Mouse (Mus musculus) testis, postnatal 14 days (tissue): Measurements from ENCODE around the gene Timp2.
"Not testable (repeated sequence)": the region's sequence is repeated elsewhere in the genome, so short reads cannot be mapped to it uniquely, and the experiment has no call there.

ENCODE experiments used
- DNase-seq: peaks from one replicate; pipeline ENCODE4 v3.0.0; 2021; ENCODE audit warnings: low spot score

Gene Timp2

DNA sequence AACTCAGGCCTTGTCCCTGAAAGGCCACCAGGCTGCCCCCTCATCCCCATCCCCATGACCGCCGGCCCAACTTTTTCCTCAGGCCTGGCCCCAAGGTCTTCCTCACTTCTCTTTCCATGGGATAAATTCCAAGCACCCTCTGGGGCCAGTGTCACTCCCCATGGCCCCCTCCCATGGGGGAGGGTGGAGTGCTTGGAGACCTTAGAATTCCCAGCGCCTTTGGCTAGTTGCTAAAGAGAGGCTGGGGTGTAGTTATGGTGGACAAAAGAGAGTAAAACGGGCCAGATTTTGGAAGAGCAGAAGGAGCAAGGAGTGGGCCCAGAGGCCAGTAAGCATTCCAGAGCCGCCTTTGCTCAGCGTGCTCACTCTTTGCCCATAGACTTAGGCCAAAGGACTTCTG, at the start of gene Timp2:
Gene Timp2, minus strand, starts transcription at position 101 of the 400 bp plus-strand sequence.
- DNase-seq = no peak

DNA sequence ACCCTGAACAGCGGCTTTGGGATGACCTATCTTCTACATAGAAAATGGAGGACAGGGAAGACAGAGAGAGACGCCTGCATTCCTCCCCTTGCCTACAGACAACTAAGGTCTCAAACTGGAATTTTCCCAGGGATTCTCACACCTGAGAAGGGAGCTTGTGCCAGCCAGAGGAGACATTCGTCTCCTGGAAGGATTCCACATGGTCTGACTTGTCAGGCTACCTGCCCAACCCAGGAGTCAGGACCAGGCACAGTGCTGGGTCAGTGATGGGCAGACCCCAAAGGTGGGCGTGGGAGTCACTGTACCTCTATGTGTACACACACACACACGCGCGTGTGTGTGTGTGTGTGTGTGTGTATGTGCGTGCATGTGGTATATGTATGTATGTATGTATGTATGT, 49.8 kb upstream of the Timp2 start:
- DNase-seq = no peak

DNA sequence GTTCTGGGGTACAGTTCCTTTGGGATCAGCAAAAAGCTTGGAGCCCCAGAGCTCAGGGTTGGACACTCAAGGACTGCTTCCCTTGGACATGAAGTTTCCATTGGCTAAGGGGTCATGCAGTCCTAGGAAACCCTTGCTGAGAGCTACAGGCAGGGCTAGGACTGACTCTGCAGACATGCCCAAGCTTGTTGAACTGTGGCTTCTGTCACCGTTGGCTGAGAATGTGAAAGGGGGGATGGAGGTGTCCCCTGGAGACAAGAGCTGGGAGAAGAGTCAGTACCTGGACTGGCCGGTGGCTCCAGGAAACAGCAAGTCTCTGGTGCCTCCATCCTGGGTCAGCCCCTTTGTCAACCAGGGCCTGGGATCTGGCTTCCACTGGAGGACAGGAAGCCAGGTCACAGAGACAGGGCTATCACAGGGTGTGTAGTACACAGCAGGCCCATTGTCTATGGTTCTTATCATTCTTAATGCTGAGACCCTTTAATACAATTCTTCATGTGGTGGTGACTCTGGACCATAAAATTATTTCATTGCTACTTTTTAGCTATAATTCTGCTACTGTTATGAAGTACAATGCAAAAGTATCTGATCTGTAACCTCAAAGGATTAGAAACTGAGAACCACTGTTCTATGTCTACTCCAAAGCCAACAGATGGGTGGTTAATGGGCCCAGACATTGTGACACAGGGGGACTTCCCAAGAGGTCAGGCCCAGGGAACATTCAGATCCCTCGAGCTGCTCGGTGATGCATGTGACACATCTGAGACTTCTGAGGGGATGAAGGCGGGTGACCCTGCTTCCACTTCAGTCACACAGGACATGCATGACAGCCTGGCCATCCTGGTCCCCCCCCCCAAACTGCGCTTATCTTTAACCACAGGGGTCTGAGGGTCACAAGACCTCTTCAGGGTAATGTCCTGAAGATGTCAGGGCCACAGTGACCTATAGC, 48.7 kb upstream of the Timp2 start:
- no peak for DNase-seq

DNA sequence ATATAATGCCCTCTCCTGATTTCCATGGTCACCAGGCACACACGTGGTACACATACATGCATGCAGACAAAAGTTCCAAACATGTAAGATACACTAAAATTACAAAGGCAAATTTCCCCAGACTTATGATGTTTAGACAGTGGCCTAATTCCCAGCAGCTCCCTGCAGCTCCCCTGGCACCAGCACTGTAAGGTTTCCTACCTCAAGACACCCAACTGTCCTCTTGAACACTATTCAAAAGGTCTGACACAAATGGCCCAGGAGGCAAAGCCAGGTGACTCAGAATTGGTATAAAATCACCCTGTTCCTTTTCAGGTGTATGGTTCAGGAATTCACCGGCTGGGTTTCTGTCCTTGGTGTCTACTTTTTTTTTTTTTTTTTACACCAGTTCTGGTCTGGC, 47.6 kb upstream of the Timp2 start:
- DNase-seq = no peak

DNA sequence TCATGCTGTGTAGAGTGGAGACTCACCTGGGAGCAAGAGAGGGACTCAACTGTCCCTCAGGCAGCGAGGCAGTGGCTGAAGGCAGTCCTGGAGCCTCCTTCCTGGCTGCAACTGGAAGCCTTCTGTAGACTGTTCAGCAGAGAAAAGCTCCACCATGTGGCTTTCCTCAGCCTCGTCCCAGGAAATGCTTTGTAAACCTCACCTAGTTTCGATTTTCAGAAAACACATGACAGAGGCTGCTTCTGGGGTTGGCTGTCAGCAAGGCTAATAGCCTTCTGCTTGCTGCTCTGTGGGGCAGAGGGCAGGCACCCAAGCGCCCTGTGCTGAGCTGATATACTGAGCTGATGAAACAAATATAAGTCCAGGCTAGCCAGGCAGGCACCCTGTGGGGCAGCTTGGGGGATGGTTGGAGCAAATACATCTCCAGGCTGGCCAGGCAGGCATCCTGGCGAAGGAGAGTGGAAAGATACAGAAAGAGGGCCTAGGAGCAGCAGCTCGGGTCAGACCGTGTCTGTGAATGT, 46.3 kb upstream of the Timp2 start, which contains the start of gene Lgals3bp:
Gene Lgals3bp, minus strand, starts transcription at position 333 of the 521 bp plus-strand sequence.
- DNase-seq = no peak

DNA sequence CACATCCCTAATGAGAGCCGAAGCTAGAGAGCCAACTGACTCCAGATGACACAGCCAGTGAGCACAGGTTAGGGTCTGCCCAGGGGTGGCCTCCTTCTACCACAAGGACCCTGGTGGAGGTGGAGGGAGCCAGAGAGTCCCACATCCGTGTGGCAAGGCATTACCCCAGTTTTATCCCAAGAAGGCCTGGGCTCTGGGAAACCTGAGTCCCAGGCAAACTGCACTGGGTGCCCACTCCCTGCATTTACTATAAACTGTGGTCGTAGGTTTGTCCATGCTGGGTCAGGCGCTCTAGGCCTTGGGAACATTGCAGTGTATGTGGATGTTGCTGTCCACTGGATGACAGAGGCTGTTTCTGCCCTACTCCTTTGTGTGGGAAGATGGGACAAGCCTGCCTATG, 45.7 kb upstream of the Timp2 start:
- DNase-seq = no peak

DNA sequence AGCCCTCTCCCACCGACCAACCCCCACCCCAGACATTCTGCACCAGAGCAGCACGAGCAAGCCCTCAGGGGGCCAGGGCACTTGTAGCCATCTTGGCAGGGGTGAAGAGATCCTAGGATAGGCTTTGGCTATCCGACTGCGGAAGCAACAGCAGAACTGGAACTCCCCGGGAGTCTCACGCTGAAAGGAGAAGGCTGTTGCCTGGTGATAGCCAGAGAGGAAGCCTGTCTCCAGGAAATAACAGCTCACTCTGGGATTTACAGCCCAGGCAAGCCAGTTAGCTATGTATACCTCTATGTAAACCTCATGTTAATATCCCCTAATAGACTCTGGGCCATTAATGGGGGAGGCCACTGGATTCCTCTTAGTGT, 45.0 kb upstream of the Timp2 start:
- DNase-seq = no peak

DNA sequence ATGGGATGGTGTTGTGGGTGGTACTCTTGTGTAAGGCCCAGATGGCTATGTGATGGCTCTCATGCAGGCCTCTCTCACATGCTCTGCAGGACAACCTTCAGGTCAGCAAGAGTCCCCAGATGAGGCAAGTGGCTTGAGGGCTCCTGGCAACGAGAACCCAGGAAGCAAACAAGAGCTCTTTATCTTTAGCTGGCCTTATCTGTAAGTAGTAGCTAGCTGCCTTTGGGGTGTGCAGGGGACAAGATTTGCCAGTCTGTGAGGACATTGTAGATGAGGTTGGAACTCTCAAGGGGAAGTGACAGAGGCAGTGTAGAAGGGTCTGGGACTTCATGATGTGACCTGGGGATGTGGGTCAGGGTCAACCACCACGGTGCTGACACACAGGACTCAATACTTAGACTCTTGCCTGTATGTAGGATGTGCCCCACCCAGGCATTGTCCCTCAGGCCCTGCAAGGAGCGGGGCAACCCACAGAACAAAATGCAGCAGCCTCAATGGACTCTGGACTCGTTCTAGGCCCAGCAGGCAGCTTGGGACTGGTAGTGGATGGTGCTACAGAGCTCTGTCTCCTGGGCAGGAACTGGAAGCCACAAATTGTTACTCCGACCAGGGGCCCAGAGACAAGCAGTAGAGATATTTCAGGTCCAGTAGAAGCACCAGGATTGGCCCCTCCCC, 44.5 kb upstream of the Timp2 start:
- no peak for DNase-seq

DNA sequence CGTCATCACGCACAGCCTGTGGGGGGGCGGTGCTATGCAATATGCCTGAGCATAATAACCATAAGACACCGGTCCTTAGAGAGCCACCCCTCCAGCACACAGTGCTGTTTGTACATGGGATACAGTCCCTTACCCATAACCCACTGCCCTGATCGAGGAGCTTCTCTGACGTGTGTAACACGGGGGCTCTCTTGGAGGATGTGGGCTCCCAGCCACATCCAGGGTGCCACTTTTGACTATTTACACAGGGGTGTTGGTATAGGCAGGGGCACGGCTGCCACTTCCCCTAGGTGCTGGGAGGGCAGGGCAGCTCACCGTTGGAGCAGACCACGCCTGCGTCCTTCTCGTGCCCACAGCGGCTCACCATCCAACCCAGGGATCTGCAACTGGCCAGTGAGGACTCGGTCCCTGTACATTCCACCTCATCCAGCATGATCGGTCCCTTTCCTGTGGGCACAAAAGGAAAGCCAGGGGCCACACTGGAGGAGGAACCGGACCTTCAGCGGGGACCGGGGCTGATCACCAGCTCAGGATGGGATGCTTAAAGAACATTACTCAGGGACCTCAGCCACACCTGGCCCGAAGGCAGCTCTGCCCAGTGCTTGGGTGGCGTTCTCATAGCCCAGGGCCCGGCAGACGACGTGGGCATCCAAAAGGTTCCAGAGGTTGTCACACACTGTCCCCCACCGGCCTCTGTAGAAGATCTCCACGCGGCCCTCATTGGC, 42.4 kb upstream of the Timp2 start:
- DNase-seq = no peak

DNA sequence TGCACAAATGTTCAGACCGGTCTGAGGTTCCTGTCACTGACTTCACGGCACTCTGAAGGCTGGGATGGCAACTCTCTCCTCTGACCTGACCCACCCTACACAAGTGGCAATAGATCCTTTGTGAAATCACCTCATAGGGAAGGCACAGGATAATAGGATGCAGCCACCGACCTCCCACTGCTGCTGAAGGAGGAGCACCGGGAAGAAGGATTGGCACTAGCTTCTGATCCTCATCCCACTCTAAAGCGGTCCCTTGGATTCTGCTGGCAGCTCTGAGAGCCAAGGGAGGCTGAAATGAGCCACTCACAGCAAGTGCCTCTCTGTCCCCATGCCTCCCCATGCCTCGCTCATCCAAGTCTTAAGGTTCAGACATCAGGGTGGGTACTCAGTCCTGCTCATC, 39.0 kb upstream of the Timp2 start:
- no peak for DNase-seq

DNA sequence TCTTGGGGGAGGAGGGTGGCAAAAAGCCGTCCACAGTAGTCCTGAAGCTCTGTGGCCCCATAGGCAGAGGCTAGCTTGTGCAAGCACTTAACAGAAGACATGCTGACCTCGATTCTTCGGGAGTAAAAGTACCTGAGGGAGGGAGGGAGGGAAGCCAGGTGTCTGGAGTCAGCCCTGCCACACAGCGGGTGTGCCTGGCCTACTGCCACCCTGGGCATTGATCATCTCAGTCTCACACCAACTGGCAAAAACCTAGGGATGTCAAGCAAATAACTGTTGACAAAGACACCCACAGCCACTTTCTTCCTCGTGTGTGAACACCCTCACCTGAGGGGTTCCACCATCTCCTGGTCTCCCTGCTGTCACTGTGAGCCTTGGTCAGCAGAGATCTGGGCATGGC, 38.5 kb upstream of the Timp2 start:
- DNase-seq = no peak

DNA sequence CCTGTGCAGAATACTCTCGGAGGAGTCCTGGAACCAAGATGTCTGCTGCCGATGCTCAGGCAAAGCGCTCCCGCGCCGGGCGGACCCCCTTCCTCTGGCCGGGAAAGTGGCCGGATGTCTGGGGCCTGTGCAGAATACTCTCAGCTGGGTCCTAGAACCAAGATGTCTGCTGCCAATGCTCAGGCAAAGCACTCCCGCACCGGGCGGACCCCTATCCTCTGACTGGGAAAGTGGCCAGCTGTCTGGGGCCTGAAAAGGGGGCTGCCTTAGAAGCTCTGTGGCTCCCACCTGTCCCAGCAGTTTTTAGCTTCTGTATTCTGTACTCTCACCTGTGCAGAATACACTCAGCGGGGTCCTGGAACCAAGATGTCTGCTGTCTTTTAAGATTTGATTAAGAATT, 32.3 kb upstream of the Timp2 start:
- DNase-seq = not testable (repeated sequence)

DNA sequence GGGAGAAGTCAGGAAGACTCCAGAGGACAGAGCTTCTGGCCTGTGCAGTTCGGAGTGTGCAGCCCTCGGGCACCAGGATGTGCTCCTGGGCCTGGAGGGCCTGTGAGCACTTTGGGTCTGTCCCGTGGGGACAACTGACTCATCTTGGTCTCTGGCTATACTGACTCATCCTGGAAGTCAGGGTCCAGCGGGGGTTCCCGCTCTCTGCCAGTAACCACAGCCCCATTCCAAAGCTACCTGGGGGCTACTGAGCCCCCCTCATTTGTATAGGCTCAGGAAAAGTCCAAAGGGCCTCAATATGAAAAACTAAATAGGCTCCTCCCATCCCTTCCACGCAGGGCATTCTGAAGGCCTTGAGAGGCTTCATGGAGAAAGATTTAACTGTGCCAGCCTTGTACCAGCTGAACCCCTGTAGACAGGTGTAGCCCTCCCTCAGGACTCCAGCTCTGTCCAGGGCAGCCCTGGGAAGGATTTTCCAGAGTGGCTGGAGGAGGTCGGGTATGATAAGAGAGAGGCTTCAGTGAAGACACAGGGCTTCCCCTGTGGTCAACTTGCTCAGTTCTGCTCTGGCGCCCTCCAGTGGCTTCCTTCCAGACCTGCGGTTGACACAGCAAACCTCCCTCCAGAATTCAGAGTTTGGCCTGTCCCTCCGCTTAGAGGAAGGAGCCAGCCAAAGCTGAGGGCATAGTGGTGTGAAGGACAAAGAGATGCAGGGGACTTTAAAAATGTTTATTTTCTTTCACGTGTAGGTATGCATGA, 23.9 kb upstream of the Timp2 start:
- peak; percentile 74 for DNase-seq

DNA sequence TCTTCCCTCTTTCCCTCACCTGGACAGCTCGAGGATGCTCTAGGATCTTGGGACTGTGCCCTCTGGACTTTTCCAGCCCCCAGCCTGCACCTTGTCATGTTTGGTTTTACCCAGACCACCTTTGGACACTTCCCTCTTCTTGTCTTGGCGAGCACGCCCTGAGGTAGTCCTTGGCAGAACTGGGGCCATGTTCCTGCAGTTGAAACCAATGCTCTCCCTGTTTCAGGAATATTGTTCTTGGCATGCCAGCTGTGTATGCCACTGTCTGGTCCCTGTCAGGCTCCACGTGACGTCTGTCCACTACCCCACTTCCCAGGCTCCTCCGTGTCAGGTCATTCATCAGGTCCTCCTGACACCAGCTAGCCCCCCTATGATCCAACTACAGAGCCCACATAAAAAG, 23.1 kb upstream of the Timp2 start:
- no peak for DNase-seq

DNA sequence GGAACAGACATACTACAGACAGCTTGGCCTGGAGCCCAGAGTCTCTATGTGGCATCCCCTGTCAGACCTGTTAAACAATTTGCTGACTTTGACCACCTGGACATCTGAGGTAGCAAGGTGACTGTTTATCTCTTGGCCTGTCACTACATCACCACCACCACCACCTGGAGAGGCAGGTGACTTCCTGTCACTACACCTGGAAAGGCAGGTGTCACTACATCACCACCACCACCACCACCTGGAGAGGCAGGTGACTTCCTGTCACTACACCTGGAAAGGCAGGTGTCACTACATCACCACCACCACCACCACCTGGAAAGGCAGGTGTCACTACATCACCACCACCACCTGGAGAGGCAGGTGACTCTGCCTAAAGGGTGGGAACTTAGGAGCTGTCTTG, 20.8 kb upstream of the Timp2 start:
- DNase-seq = not testable (repeated sequence)

DNA sequence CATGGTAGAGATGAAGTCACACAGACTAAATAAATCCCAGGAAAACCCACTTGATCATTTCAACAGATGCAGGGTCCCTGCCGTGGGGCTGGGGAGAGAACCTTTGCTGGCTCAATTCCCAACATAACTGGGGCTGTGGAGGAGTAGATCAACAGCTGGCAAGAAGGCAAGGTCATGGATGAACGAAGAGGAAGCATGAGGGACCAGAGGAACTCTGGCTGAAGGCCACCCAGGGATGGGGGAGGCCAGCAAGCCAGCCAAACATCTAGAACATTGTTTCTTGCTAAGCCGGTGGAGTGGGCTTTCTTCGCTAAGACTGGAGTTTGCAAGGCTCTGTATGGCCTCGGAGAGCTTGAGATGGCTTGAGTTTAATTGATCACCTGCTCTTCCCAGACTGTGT, 20.3 kb upstream of the Timp2 start:
- DNase-seq = peak; percentile 48

DNA sequence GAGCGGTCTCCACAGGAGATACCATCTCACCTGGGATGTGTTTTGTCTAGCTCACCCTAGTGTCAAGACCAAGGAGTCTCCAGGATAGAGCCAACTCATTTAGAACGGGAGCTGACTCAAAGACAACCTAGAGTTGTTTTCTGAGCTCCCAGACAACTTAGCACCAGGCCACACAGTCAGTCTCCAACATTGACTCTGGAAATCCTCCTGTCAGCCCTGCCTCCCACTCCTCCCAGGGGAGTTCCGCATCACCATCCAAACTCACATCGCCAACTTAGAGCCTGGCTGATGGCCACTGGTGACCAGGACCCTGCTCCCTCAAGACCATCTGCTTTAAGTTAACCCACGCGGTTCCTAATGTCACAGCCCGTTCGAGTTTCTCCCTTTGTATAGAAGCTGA, 19.9 kb upstream of the Timp2 start:
- no peak for DNase-seq

DNA sequence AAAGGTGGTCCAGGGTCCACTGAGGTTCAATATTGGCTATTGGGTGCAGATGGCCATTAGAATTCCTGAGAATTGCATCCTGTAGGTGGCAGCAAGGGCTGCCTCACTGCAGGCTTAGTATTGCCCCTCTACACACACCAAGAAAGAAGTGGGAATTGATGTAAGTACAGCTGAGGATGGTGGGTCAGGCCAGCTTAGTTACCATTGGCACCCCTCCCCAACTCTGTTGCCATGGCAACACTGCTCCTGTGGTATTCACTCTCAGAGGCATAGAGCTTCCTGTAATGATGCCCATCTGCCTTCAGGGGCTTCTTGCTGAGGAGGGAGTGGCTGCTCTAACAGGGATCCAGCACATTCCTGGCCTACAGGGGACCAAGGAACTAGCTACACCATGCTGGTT, 19.5 kb upstream of the Timp2 start:
- no peak for DNase-seq

DNA sequence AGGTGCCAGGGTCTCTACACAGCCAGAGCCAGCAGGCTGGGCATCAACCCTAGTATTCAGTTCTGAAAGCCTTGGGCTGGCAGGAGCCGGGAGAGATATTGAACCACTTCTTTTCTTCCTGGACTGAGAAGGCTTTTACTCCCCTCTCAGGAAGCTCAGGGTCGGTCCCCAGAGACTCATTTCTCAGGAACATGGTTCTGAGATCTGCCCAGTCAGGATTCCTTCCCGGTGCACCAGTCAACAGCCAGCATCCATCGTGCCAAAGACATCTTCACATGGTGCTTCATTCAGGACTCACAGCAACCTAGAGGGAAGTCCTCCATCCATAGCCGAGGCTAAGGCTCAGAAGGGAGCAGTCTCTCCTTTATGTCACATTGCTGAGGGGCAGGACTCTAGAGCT, 19.0 kb upstream of the Timp2 start:
- no peak for DNase-seq

DNA sequence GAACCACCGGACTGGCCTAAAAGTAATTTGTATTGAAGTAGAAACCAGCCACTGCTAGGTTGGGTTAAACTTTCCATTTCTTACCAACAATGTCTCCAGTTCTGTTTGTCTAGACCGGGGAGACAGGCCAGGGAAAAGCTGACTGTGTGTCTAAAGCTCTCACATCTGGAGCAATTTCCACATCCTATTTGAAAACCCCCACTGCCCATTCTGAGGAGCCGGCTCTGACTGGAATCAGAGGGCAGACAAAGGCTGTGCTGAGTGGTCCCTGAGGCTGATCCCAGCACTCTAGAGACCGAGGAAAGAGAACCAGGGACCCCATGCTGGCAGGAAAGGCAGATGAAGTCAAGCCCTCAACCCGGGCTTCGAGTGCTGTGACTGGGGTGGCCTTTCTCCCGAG, 17.1 kb upstream of the Timp2 start:
- no peak for DNase-seq

DNA sequence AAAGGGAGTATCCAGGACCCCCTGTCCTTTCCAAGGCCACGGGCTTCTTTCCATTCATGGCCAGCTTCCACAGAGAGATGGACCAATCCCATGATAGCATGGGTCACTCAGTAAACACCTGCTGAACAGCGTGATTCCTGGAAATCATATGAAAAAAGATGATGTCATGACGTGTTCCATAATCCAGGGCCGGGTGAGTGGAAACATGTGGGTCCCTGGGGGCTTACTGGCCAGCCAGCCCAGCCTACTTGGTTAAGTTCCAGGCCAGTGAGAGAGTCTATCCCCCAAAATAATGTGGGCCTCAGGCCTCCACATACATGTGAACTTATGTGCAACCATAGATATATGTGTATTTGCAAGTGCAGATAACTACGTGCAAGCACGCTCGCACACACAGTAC, 16.3 kb upstream of the Timp2 start:
- no peak for DNase-seq

DNA sequence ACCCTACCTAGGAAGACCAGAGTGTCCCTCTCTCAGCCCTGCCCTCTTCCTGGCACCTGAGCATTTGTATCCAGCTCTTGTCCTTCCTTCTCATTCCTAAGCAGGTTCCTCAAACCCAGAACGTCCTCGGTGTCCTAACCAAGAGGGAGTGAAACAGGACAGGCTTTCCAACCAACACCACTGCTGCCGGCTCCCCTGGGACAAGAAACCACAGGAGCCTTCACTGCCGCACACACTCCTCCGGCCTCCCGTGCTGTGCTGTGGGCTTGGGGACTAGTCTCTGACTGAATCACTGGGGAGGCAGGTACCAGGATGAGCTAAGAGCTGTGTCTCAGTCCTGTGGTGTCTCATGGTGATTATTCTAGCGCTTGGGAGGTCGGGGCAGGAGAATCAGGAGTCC, 14.1 kb upstream of the Timp2 start:
- DNase-seq = no peak
